Mouse (Mus musculus) hindbrain, embryonic 11.5 days (tissue): ENCODE measurements around the gene Cnih2. TPM values are rescaled to one million over a fixed set of nuclear protein-coding genes. Genes with fewer than 3 reads are reported as not detected.

Source experiments
- ATAC-seq: fragments of 200-750 bp; cut with Nextera tagmentation; 2 replicates; pipeline ENCODE4 v1.8.0; 2017; ENCODE audit warnings: mild to moderate bottlenecking, moderate TSS enrichment, moderate library complexity; ENCODE audit not compliant: low FRiP score
- DNase-seq: peaks from one replicate; pipeline ENCODE4 v3.0.0-alpha.2; 2015; ENCODE audit warnings: low spot score
- H3K27ac ChIP-seq: fragments of 300-500 bp; sonication (generic); 2 replicates; pipeline ENCODE4 v1.5.1; 2014; ENCODE audit warnings: mild to moderate bottlenecking, low read depth, low read length
- H3K27me3 ChIP-seq: fragments of 300-500 bp; sonication (generic); 2 replicates; pipeline ENCODE4 v1.6.1; 2014; ENCODE audit warnings: mild to moderate bottlenecking, low read length, moderate library complexity, mixed read lengths; ENCODE audit not compliant: control insufficient read depth, insufficient read depth
- H3K36me3 ChIP-seq: fragments of 300-500 bp; sonication (generic); 2 replicates; pipeline ENCODE4 v1.6.1; 2014; ENCODE audit warnings: mild to moderate bottlenecking, low read length, moderate library complexity, mixed read lengths; ENCODE audit not compliant: control insufficient read depth, insufficient read depth
- H3K4me1 ChIP-seq: fragments of 300-500 bp; sonication (generic); replicated peaks from 2 replicates; pipeline ENCODE4 v1.6.1; 2014; ENCODE audit warnings: low read length, mixed read lengths; ENCODE audit not compliant: control insufficient read depth, insufficient read depth
- H3K4me2 ChIP-seq: fragments of 300-500 bp; sonication (generic); replicated peaks from 2 replicates; pipeline ENCODE4 v1.6.1; 2014; ENCODE audit warnings: mild to moderate bottlenecking, low read depth, low read length
- H3K4me3 ChIP-seq: fragments of 300-500 bp; sonication (generic); 2 replicates; pipeline ENCODE4 v1.5.1; 2014; ENCODE audit warnings: low read depth, low read length
- H3K9ac ChIP-seq: fragments of 300-500 bp; sonication (generic); 2 replicates; pipeline ENCODE4 v1.6.1; 2014; ENCODE audit warnings: low read depth, low read length
- H3K9me3 ChIP-seq: fragments of 300-500 bp; sonication (generic); 2 replicates; pipeline ENCODE4 v1.6.1; 2016; ENCODE audit warnings: low read length; ENCODE audit not compliant: control insufficient read depth
- WGBS: fragments of 180-500 bp; shearing (Covaris S2); extraction: QIAGEN DNeasy Blood & Tissue Kit; methylation state at CpG from one replicate; pipeline ENCODE4 v1.1.7; 2014; 5-methylcytosine and 5-hydroxymethylcytosine counted together
- polyA plus RNA-seq: library from polyadenylated mRNA; unstranded; fragments of >200 nt; fragmentation: Nextera tagmentation; extraction: Ambion mirVana; gene quantifications from 2 replicates; pipeline ENCODE4 v1.2.1, GENCODE M21; 2014

The Cnih2 gene
- polyA plus RNA-seq, 1 experiment from 2014 or later, result 128 TPM

GRCm38 (mm10) chr19:5117494-5118383, 19.4 kb upstream of the Cnih2 start:
- Histone ChIP-seq H3K9me3 (no peaks in the 10 kb centered on the region), H3K27me3 (no peaks in the 10 kb centered on the region), H3K9ac (peak overlapping the region; percentile 82), H3K27ac (peak overlapping the region; percentile 89), H3K4me2 (peak overlapping the region; percentile 81), H3K36me3 (peaks cover 3% of the 10 kb centered on the region; the same call in 1 of the 2 replicates), H3K4me1 (peaks cover 5% of the 10 kb centered on the region), H3K4me3 (peak overlapping the region; percentile 93)
- under 1% methylated on average over 82 of the region's 83 CpGs for WGBS
- ATAC-seq (peak; percentile 91), DNase-seq (peak; percentile 95)

- no peak for ATAC-seq
- Histone ChIP-seq H3K4me1 (peaks cover 5% of the 10 kb centered on the region), H3K27ac (no peak overlapping the region), H3K27me3 (no peaks in the 10 kb centered on the region), H3K9ac (no peak overlapping the region), H3K4me3 (no peak overlapping the region), H3K36me3 (peaks cover 5% of the 10 kb centered on the region), H3K4me2 (no peak overlapping the region), H3K9me3 (no peaks in the 10 kb centered on the region)
- DNase-seq, result no peak
- over 99% methylated on average over 7 of the region's 7 CpGs for WGBS
Measured at GRCm38 (mm10) chr19:5113783-5114182, 15.5 kb upstream of the Cnih2 start.

- 74% methylated on average over 18 of the region's 19 CpGs for WGBS
- H3K36me3 ChIP-seq, result peaks cover 6% of the 10 kb centered on the region
- H3K4me1 ChIP-seq, result peaks cover 6% of the 10 kb centered on the region
- H3K27ac ChIP-seq, result no peak overlapping the region
- no peaks in the 10 kb centered on the region for H3K9me3 ChIP-seq
- no peak overlapping the region for H3K4me3 ChIP-seq
- H3K27me3 ChIP-seq, result no peaks in the 10 kb centered on the region
- H3K4me2 ChIP-seq, result no peak overlapping the region
- DNase-seq, result peak; percentile 58
- ATAC-seq, result no peak
- no peak overlapping the region for H3K9ac ChIP-seq
Measured at GRCm38 (mm10) chr19:5109659-5110453, 11.5 kb upstream of the Cnih2 start.

GRCm38 (mm10) chr19:5108702-5109101, 10.4 kb upstream of the Cnih2 start:
- H3K4me3 ChIP-seq, result no peak overlapping the region

GRCm38 (mm10) chr19:5108271-5108575, 9.9 kb upstream of the Cnih2 start:
- Histone ChIP-seq H3K27me3 (no peaks in the 10 kb centered on the region), H3K4me1 (peaks cover 6% of the 10 kb centered on the region), H3K9ac (no peak overlapping the region), H3K36me3 (peaks cover 7% of the 10 kb centered on the region), H3K27ac (no peak overlapping the region), H3K4me2 (no peak overlapping the region), H3K9me3 (no peaks in the 10 kb centered on the region), H3K4me3 (no peak overlapping the region)
- ATAC-seq (0 out of 2 replicates have a peak, but pooled peaks have one; percentile 8), DNase-seq (peak; percentile 52)
- WGBS, result 28% methylated on average over 5 of the region's 5 CpGs

More at GRCm38 (mm10) chr19:5108702-5109101, 10.4 kb upstream of the Cnih2 start:
- H3K4me2 ChIP-seq, result no peak overlapping the region
- no peaks in the 10 kb centered on the region for H3K27me3 ChIP-seq
- H3K4me1 ChIP-seq, result peaks cover 6% of the 10 kb centered on the region
- no peak overlapping the region for H3K9ac ChIP-seq
- DNase-seq (no peak), ATAC-seq (no peak)
- H3K9me3 ChIP-seq, result no peaks in the 10 kb centered on the region
- no peak overlapping the region for H3K27ac ChIP-seq
- WGBS, result 61% methylated on average over 4 of the region's 4 CpGs
- H3K36me3 ChIP-seq, result peaks cover 7% of the 10 kb centered on the region

- ATAC-seq (peak; percentile 33), DNase-seq (no peak)
- no peak overlapping the region for H3K4me3 ChIP-seq
- no peak overlapping the region for H3K4me2 ChIP-seq
- no peak overlapping the region for H3K27ac ChIP-seq
- H3K9ac ChIP-seq, result 0 out of 2 replicates have a peak overlapping the region, but pooled peaks have one; percentile 11
- no peaks in the 10 kb centered on the region for H3K9me3 ChIP-seq
- peaks cover 6% of the 10 kb centered on the region for H3K4me1 ChIP-seq
- peaks cover 7% of the 10 kb centered on the region for H3K36me3 ChIP-seq
- H3K27me3 ChIP-seq, result no peaks in the 10 kb centered on the region
- WGBS, result 73% methylated on average over 18 of the region's 18 CpGs
Measured at GRCm38 (mm10) chr19:5107556-5108270, 9.4 kb upstream of the Cnih2 start.

- ATAC-seq (peak; percentile 92), DNase-seq (peak; percentile 100)
- Histone ChIP-seq H3K27ac (peak within 1 kb of the TSS; percentile 90), H3K27me3 (no peaks in the 10 kb centered on the region), H3K4me1 (peaks cover 6% of the 10 kb centered on the region), H3K36me3 (peaks cover 7% of the 10 kb centered on the region), H3K4me2 (peak within 1 kb of the TSS; percentile 55), H3K9ac (peak within 1 kb of the TSS; percentile 90), H3K4me3 (peak within 1 kb of the TSS; percentile 68), H3K9me3 (no peaks in the 10 kb centered on the region)
- under 1% methylated on average over 46 of the region's 46 CpGs for WGBS
Measured at GRCm38 (mm10) chr19:5106731-5107191, 8.4 kb upstream of the Cnih2 start, which contains the start of gene Rab1b. TSS of gene Rab1b (minus strand) at chr19:5107072.

GRCm38 (mm10) chr19:5106074-5106473, 7.8 kb upstream of the Cnih2 start:
- 20% methylated on average over 9 of the region's 9 CpGs for WGBS
- Histone ChIP-seq H3K9ac (peak overlapping the region; percentile 90), H3K4me3 (peak overlapping the region; percentile 68), H3K36me3 (peaks cover 7% of the 10 kb centered on the region), H3K27ac (0 out of 2 replicates have a peak overlapping the region, but pooled peaks have one; percentile 90), H3K4me1 (peaks cover 6% of the 10 kb centered on the region), H3K27me3 (no peaks in the 10 kb centered on the region), H3K9me3 (no peaks in the 10 kb centered on the region), H3K4me2 (peak overlapping the region; percentile 55)
- ATAC-seq (no peak), DNase-seq (no peak)
